Mouse (Mus musculus): Measurements from ENCODE around the gene Sprr4. TPM values are rescaled to one million over a fixed set of nuclear protein-coding genes. Genes with fewer than 3 reads are reported as not detected.
"Not testable (repeated sequence)": the region's sequence is repeated elsewhere in the genome, so short reads cannot be mapped to it uniquely, and the experiment has no call there.

Sprr4 gene
- polyA plus RNA-seq (2014; fragmentation: Nextera tagmentation; extraction: Ambion mirVana): not detected in 2 replicates

- Histone ChIP-seq H3K36me3 (ENCODE audit: control insufficient read depth, insufficient read depth, low read length) (no peaks in the 10 kb centered on the region), H3K4me3 (ENCODE audit: low read depth, low read length) (no peak within 1 kb of the TSS), H3K27me3 (ENCODE audit: control insufficient read depth, insufficient read depth, low read length) (no peaks in the 10 kb centered on the region), H3K27ac (ENCODE audit: low read depth, low read length) (no peak within 1 kb of the TSS), H3K9ac (ENCODE audit: low read depth, low read length) (no peak within 1 kb of the TSS), H3K4me1 (ENCODE audit: control insufficient read depth, insufficient read depth, low read length) (no peaks in the 10 kb centered on the region), H3K9me3 (replicated peaks; ENCODE audit: control insufficient read depth, low read length) (no peaks in the 10 kb centered on the region), H3K4me2 (no peak within 1 kb of the TSS)
- no peak for ATAC-seq (replicated peaks; ENCODE audit: insufficient number of reproducible peaks, low FRiP score, low TSS enrichment)
- WGBS (ENCODE audit: insufficient replicate concordance): 76% methylated on average over 1 of the region's 1 CpGs
These were observed at the start of gene Sprr4 for GRCm38 (mm10) chr3:92500393-92500792. TSS of gene Sprr4 (minus strand) at chr3:92500493.

GRCm38 (mm10) chr3:92534411-92534810 is 34.1 kb upstream of the Sprr4 start, which contains the start of gene 2310046K23Rik:
TSS of gene 2310046K23Rik (minus strand) at chr3:92534511.
- no peak within 1 kb of the TSS for H3K4me3 ChIP-seq (ENCODE audit: low read depth, low read length)
- ATAC-seq (replicated peaks; ENCODE audit: insufficient number of reproducible peaks, low FRiP score, low TSS enrichment): no peak
- no peaks in the 10 kb centered on the region for H3K9me3 ChIP-seq (replicated peaks; ENCODE audit: control insufficient read depth, low read length)
- no peaks in the 10 kb centered on the region for H3K27me3 ChIP-seq (ENCODE audit: control insufficient read depth, insufficient read depth, low read length)
- no peak within 1 kb of the TSS for H3K4me2 ChIP-seq
- no peaks in the 10 kb centered on the region for H3K36me3 ChIP-seq (ENCODE audit: control insufficient read depth, insufficient read depth, low read length)
- H3K27ac ChIP-seq (ENCODE audit: low read depth, low read length): no peak within 1 kb of the TSS
- 83% methylated on average over 3 of the region's 3 CpGs for WGBS (ENCODE audit: insufficient replicate concordance)
- H3K4me1 ChIP-seq (ENCODE audit: control insufficient read depth, insufficient read depth, low read length): no peaks in the 10 kb centered on the region
- no peak within 1 kb of the TSS for H3K9ac ChIP-seq (ENCODE audit: low read depth, low read length)

GRCm38 (mm10) chr3:92512325-92512724 is 12.0 kb upstream of the Sprr4 start:
- Histone ChIP-seq H3K27ac (ENCODE audit: low read depth, low read length) (no peak overlapping the region), H3K36me3 (ENCODE audit: control insufficient read depth, insufficient read depth, low read length) (no peaks in the 10 kb centered on the region), H3K4me3 (ENCODE audit: low read depth, low read length) (no peak overlapping the region), H3K9me3 (replicated peaks; ENCODE audit: control insufficient read depth, low read length) (no peaks in the 10 kb centered on the region), H3K27me3 (ENCODE audit: control insufficient read depth, insufficient read depth, low read length) (no peaks in the 10 kb centered on the region), H3K4me2 (no peak overlapping the region), H3K9ac (ENCODE audit: low read depth, low read length) (no peak overlapping the region), H3K4me1 (ENCODE audit: control insufficient read depth, insufficient read depth, low read length) (no peaks in the 10 kb centered on the region)
- ATAC-seq (replicated peaks; ENCODE audit: insufficient number of reproducible peaks, low FRiP score, low TSS enrichment): no peak

- no peaks in the 10 kb centered on the region for H3K36me3 ChIP-seq (ENCODE audit: control insufficient read depth, insufficient read depth, low read length)
- no peak; the same call in 1 of the 2 replicates for ATAC-seq (replicated peaks; ENCODE audit: insufficient number of reproducible peaks, low FRiP score, low TSS enrichment)
- no peaks in the 10 kb centered on the region for H3K4me1 ChIP-seq (ENCODE audit: control insufficient read depth, insufficient read depth, low read length)
- no peak overlapping the region for H3K9ac ChIP-seq (ENCODE audit: low read depth, low read length)
- H3K4me3 ChIP-seq (ENCODE audit: low read depth, low read length): no peak overlapping the region
- H3K9me3 ChIP-seq (replicated peaks; ENCODE audit: control insufficient read depth, low read length): no peaks in the 10 kb centered on the region
- H3K4me2 ChIP-seq: no peak overlapping the region
- no peak overlapping the region for H3K27ac ChIP-seq (ENCODE audit: low read depth, low read length)
- H3K27me3 ChIP-seq (ENCODE audit: control insufficient read depth, insufficient read depth, low read length): no peaks in the 10 kb centered on the region
These were observed 10.5 kb upstream of the Sprr4 start for GRCm38 (mm10) chr3:92510786-92511185.

- H3K4me3 ChIP-seq (ENCODE audit: low read depth, low read length): no peak overlapping the region
- H3K9ac ChIP-seq (ENCODE audit: low read depth, low read length): no peak overlapping the region
- no peak overlapping the region for H3K4me2 ChIP-seq
- no peaks in the 10 kb centered on the region for H3K4me1 ChIP-seq (ENCODE audit: control insufficient read depth, insufficient read depth, low read length)
- no peaks in the 10 kb centered on the region for H3K9me3 ChIP-seq (replicated peaks; ENCODE audit: control insufficient read depth, low read length)
- no peak for ATAC-seq (replicated peaks; ENCODE audit: insufficient number of reproducible peaks, low FRiP score, low TSS enrichment)
- no peak overlapping the region for H3K27ac ChIP-seq (ENCODE audit: low read depth, low read length)
- no peaks in the 10 kb centered on the region for H3K27me3 ChIP-seq (ENCODE audit: control insufficient read depth, insufficient read depth, low read length)
- WGBS (ENCODE audit: insufficient replicate concordance): 68% methylated on average over 1 of the region's 1 CpGs
- H3K36me3 ChIP-seq (ENCODE audit: control insufficient read depth, insufficient read depth, low read length): no peaks in the 10 kb centered on the region
These were observed 7.9 kb upstream of the Sprr4 start for GRCm38 (mm10) chr3:92508185-92508584.

- H3K4me3 ChIP-seq (ENCODE audit: low read depth, low read length): no peak overlapping the region
- H3K36me3 ChIP-seq (ENCODE audit: control insufficient read depth, insufficient read depth, low read length): no peaks in the 10 kb centered on the region
- no peak for ATAC-seq (replicated peaks; ENCODE audit: insufficient number of reproducible peaks, low FRiP score, low TSS enrichment)
- no peaks in the 10 kb centered on the region for H3K9me3 ChIP-seq (replicated peaks; ENCODE audit: control insufficient read depth, low read length)
- no peak overlapping the region for H3K4me2 ChIP-seq
- H3K9ac ChIP-seq (ENCODE audit: low read depth, low read length): no peak overlapping the region
- no peaks in the 10 kb centered on the region for H3K27me3 ChIP-seq (ENCODE audit: control insufficient read depth, insufficient read depth, low read length)
- H3K27ac ChIP-seq (ENCODE audit: low read depth, low read length): no peak overlapping the region
- no peaks in the 10 kb centered on the region for H3K4me1 ChIP-seq (ENCODE audit: control insufficient read depth, insufficient read depth, low read length)
These were observed 3.2 kb upstream of the Sprr4 start for GRCm38 (mm10) chr3:92503528-92503927.

GRCm38 (mm10) chr3:92490262-92490661 is 10.0 kb downstream of the Sprr4 start:
- ATAC-seq (replicated peaks; ENCODE audit: insufficient number of reproducible peaks, low FRiP score, low TSS enrichment); H3K27me3 ChIP-seq (ENCODE audit: control insufficient read depth, insufficient read depth, low read length); H3K9ac ChIP-seq (ENCODE audit: low read depth, low read length); H3K36me3 ChIP-seq (ENCODE audit: control insufficient read depth, insufficient read depth, low read length); H3K4me3 ChIP-seq (ENCODE audit: low read depth, low read length); H3K4me2 ChIP-seq; H3K9me3 ChIP-seq (replicated peaks; ENCODE audit: control insufficient read depth, low read length); H3K27ac ChIP-seq (ENCODE audit: low read depth, low read length); H3K4me1 ChIP-seq (ENCODE audit: control insufficient read depth, insufficient read depth, low read length): not testable (repeated sequence)

- no peak for ATAC-seq (replicated peaks; ENCODE audit: insufficient number of reproducible peaks, low FRiP score, low TSS enrichment)
- WGBS (ENCODE audit: insufficient replicate concordance): 44% methylated on average over 1 of the region's 1 CpGs
- Histone ChIP-seq H3K4me2 (no peak overlapping the region), H3K4me1 (ENCODE audit: control insufficient read depth, insufficient read depth, low read length) (no peaks in the 10 kb centered on the region; the same call in 1 of the 2 replicates), H3K27me3 (ENCODE audit: control insufficient read depth, insufficient read depth, low read length) (no peaks in the 10 kb centered on the region), H3K4me3 (ENCODE audit: low read depth, low read length) (no peak overlapping the region), H3K9me3 (replicated peaks; ENCODE audit: control insufficient read depth, low read length) (no peaks in the 10 kb centered on the region), H3K36me3 (ENCODE audit: control insufficient read depth, insufficient read depth, low read length) (no peaks in the 10 kb centered on the region), H3K27ac (ENCODE audit: low read depth, low read length) (no peak overlapping the region), H3K9ac (ENCODE audit: low read depth, low read length) (no peak overlapping the region)
These were observed 14.0 kb downstream of the Sprr4 start for GRCm38 (mm10) chr3:92486307-92486706.

GRCm38 (mm10) chr3:92485863-92486262 is 14.4 kb downstream of the Sprr4 start, which contains the start of gene Sprr1a:
TSS of gene Sprr1a (minus strand) at chr3:92485895.
- Histone ChIP-seq H3K36me3 (ENCODE audit: control insufficient read depth, insufficient read depth, low read length) (no peaks in the 10 kb centered on the region), H3K27me3 (ENCODE audit: control insufficient read depth, insufficient read depth, low read length) (no peaks in the 10 kb centered on the region), H3K9me3 (replicated peaks; ENCODE audit: control insufficient read depth, low read length) (no peaks in the 10 kb centered on the region), H3K4me2 (no peak within 1 kb of the TSS), H3K9ac (ENCODE audit: low read depth, low read length) (no peak within 1 kb of the TSS), H3K4me1 (ENCODE audit: control insufficient read depth, insufficient read depth, low read length) (no peaks in the 10 kb centered on the region; the same call in 1 of the 2 replicates), H3K27ac (ENCODE audit: low read depth, low read length) (no peak within 1 kb of the TSS), H3K4me3 (ENCODE audit: low read depth, low read length) (no peak within 1 kb of the TSS)
- ATAC-seq (replicated peaks; ENCODE audit: insufficient number of reproducible peaks, low FRiP score, low TSS enrichment): no peak

Measured in heart, embryonic 11.5 days (tissue).